Mouse (Mus musculus) cerebellum, adult 18-20 months (tissue): ENCODE measurements around the gene Tmem132b.

Source experiments
- DNase-seq, 2 experiments: peaks; one replicate each; pipeline ENCODE4 v3.0.0; 2021

The Tmem132b gene

GRCm38 (mm10) chr5:125794318-125794717 lies 262.7 kb downstream of the Tmem132b start:
- no peak for DNase-seq

- no peak for DNase-seq
These were observed 268.0 kb downstream of the Tmem132b start for GRCm38 (mm10) chr5:125799622-125800021.

- DNase-seq, result peak; percentile 2 to 8
These were observed 268.5 kb downstream of the Tmem132b start for GRCm38 (mm10) chr5:125800025-125800424.

- DNase-seq, result no peak
These were observed 271.2 kb downstream of the Tmem132b start for GRCm38 (mm10) chr5:125802801-125803200.

GRCm38 (mm10) chr5:125805327-125805726 lies 273.8 kb downstream of the Tmem132b start:
- DNase-seq, result no peak

- no peak for DNase-seq
These were observed 276.3 kb downstream of the Tmem132b start for GRCm38 (mm10) chr5:125807861-125808260.

GRCm38 (mm10) chr5:125829342-125829741 lies 297.8 kb downstream of the Tmem132b start:
- no peak for DNase-seq

GRCm38 (mm10) chr5:125835890-125836289 lies 304.3 kb downstream of the Tmem132b start:
- no peak for DNase-seq

- no peak for DNase-seq
These were observed 305.2 kb downstream of the Tmem132b start for GRCm38 (mm10) chr5:125836761-125837160.
